Mouse (Mus musculus): ENCODE measurements around the gene Shc2. TPM values are rescaled to one million over a fixed set of nuclear protein-coding genes. Genes with fewer than 3 reads are reported as not detected.

The Shc2 gene
- polyA plus RNA-seq, 1 experiment from 2014 or later: 1.9 TPM

- no peak within 1 kb of the TSS for H3K27ac ChIP-seq (ENCODE audit: low read depth, low read length)
- 82% methylated on average over 5 of the region's 5 CpGs for WGBS
- H3K4me2 ChIP-seq (replicated peaks; ENCODE audit: low read depth): no peak within 1 kb of the TSS
- no peaks in the 10 kb centered on the region for H3K27me3 ChIP-seq (replicated peaks; ENCODE audit: control insufficient read depth, insufficient read depth, low read length)
- H3K4me1 ChIP-seq (replicated peaks; ENCODE audit: control insufficient read depth, insufficient read depth, low read length): no peaks in the 10 kb centered on the region
- H3K9ac ChIP-seq (ENCODE audit: low read depth, low read length): no peak within 1 kb of the TSS
- H3K4me3 ChIP-seq (ENCODE audit: low read depth, low read length): no peak within 1 kb of the TSS
- peak; percentile 41 for ATAC-seq
- TF ChIP-seq CTCF (IDR thresholded peaks at IDR 0.05; ENCODE audit: low read depth): no peak
- H3K36me3 ChIP-seq (ENCODE audit: control insufficient read depth, insufficient read depth): no peaks in the 10 kb centered on the region
- H3K9me3 ChIP-seq (ENCODE audit: control insufficient read depth): no peaks in the 10 kb centered on the region
These were observed 50.5 kb downstream of the Shc2 start, which contains the start of gene Theg for GRCm38 (mm10) chr10:79587061-79587751. Gene Theg, minus strand, starts transcription at chr10:79587331.

GRCm38 (mm10) chr10:79586243-79586642 lies 51.5 kb downstream of the Shc2 start:
- WGBS: 78% methylated on average over 8 of the region's 8 CpGs
- Histone ChIP-seq H3K4me1 (replicated peaks; ENCODE audit: control insufficient read depth, insufficient read depth, low read length) (no peaks in the 10 kb centered on the region), H3K4me2 (replicated peaks; ENCODE audit: low read depth) (no peak overlapping the region), H3K27ac (ENCODE audit: low read depth, low read length) (no peak overlapping the region), H3K27me3 (replicated peaks; ENCODE audit: control insufficient read depth, insufficient read depth, low read length) (no peaks in the 10 kb centered on the region), H3K9ac (ENCODE audit: low read depth, low read length) (no peak overlapping the region), H3K9me3 (ENCODE audit: control insufficient read depth) (no peaks in the 10 kb centered on the region), H3K4me3 (ENCODE audit: low read depth, low read length) (no peak overlapping the region), H3K36me3 (ENCODE audit: control insufficient read depth, insufficient read depth) (no peaks in the 10 kb centered on the region)
- no peak for ATAC-seq
- TF ChIP-seq CTCF (IDR thresholded peaks at IDR 0.05; ENCODE audit: low read depth): no peak

- Histone ChIP-seq H3K4me1 (replicated peaks; ENCODE audit: control insufficient read depth, insufficient read depth, low read length) (no peaks in the 10 kb centered on the region), H3K4me3 (ENCODE audit: low read depth, low read length) (no peak overlapping the region), H3K4me2 (replicated peaks; ENCODE audit: low read depth) (no peak overlapping the region), H3K27ac (ENCODE audit: low read depth, low read length) (no peak overlapping the region), H3K9ac (ENCODE audit: low read depth, low read length) (no peak overlapping the region), H3K36me3 (ENCODE audit: control insufficient read depth, insufficient read depth) (no peaks in the 10 kb centered on the region), H3K9me3 (ENCODE audit: control insufficient read depth) (no peaks in the 10 kb centered on the region), H3K27me3 (replicated peaks; ENCODE audit: control insufficient read depth, insufficient read depth, low read length) (no peaks in the 10 kb centered on the region)
- TF ChIP-seq CTCF (IDR thresholded peaks at IDR 0.05; ENCODE audit: low read depth): no peak
- WGBS: 100% methylated on average over 5 of the region's 5 CpGs
- ATAC-seq: no peak
These were observed 52.0 kb downstream of the Shc2 start for GRCm38 (mm10) chr10:79585723-79586122.

DNA sequence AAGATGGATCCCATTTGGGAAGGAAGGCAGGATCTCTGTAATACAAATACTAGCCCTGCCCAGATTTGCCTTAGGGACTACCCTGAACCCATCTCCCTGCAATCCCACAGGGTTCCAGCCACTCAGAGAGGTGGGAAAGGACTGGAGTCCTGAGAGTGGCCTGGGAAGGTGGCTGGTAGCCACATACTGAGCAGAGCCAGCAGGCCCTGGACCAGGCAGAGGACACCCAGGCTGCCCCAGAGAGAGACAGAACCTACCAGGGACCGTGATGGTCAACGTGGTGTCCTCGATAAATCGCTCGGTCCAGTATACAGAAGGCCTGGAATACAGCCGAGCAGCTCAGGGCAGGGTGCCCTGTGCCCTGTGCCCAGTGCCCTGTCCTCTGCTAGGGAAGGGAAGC lies 52.6 kb downstream of the Shc2 start:
- ATAC-seq: no peak
- TF ChIP-seq CTCF (IDR thresholded peaks at IDR 0.05; ENCODE audit: low read depth): no peak
- Histone ChIP-seq H3K4me2 (replicated peaks; ENCODE audit: low read depth) (no peak overlapping the region), H3K4me3 (ENCODE audit: low read depth, low read length) (no peak overlapping the region), H3K36me3 (ENCODE audit: control insufficient read depth, insufficient read depth) (no peaks in the 10 kb centered on the region), H3K27ac (ENCODE audit: low read depth, low read length) (no peak overlapping the region), H3K27me3 (replicated peaks; ENCODE audit: control insufficient read depth, insufficient read depth, low read length) (no peaks in the 10 kb centered on the region), H3K9ac (ENCODE audit: low read depth, low read length) (no peak overlapping the region), H3K4me1 (replicated peaks; ENCODE audit: control insufficient read depth, insufficient read depth, low read length) (no peaks in the 10 kb centered on the region), H3K9me3 (ENCODE audit: control insufficient read depth) (no peaks in the 10 kb centered on the region)
- 88% methylated on average over 6 of the region's 6 CpGs for WGBS

GRCm38 (mm10) chr10:79584426-79584825 lies 53.3 kb downstream of the Shc2 start:
- WGBS: 75% methylated on average over 9 of the region's 9 CpGs
- Histone ChIP-seq H3K4me3 (ENCODE audit: low read depth, low read length) (no peak overlapping the region), H3K27ac (ENCODE audit: low read depth, low read length) (no peak overlapping the region), H3K9ac (ENCODE audit: low read depth, low read length) (no peak overlapping the region), H3K4me1 (replicated peaks; ENCODE audit: control insufficient read depth, insufficient read depth, low read length) (no peaks in the 10 kb centered on the region), H3K4me2 (replicated peaks; ENCODE audit: low read depth) (no peak overlapping the region), H3K27me3 (replicated peaks; ENCODE audit: control insufficient read depth, insufficient read depth, low read length) (no peaks in the 10 kb centered on the region), H3K9me3 (ENCODE audit: control insufficient read depth) (no peaks in the 10 kb centered on the region), H3K36me3 (ENCODE audit: control insufficient read depth, insufficient read depth) (no peaks in the 10 kb centered on the region)
- no peak for TF ChIP-seq CTCF (IDR thresholded peaks at IDR 0.05; ENCODE audit: low read depth)
- no peak for ATAC-seq

DNA sequence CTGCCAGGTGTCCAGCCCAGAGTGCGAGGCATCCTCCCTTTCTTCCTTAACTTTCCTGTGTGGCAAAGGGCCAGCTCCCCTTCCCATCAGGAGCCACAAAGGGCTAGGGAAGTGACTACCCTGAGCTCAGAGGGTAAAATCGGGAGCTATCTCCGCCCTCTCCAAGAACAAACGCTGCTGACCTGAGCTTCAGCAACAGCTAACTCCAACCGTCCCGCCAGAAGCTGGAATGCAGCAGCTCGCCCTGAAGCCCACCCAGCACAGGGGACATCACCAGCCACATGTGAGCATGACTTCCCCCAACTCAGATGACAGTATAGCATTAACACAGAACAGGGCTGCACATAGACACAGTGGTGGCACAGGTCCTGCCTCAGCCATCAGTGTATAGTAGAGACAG lies 53.7 kb downstream of the Shc2 start:
- H3K27me3 ChIP-seq (replicated peaks; ENCODE audit: control insufficient read depth, insufficient read depth, low read length): no peaks in the 10 kb centered on the region
- H3K36me3 ChIP-seq (ENCODE audit: control insufficient read depth, insufficient read depth): no peaks in the 10 kb centered on the region
- H3K4me1 ChIP-seq (replicated peaks; ENCODE audit: control insufficient read depth, insufficient read depth, low read length): no peaks in the 10 kb centered on the region
- no peak overlapping the region for H3K9ac ChIP-seq (ENCODE audit: low read depth, low read length)
- H3K4me2 ChIP-seq (replicated peaks; ENCODE audit: low read depth): no peak overlapping the region
- TF ChIP-seq CTCF (IDR thresholded peaks at IDR 0.05; ENCODE audit: low read depth): no peak
- no peak for ATAC-seq
- 48% methylated on average over 7 of the region's 7 CpGs for WGBS
- H3K27ac ChIP-seq (ENCODE audit: low read depth, low read length): no peak overlapping the region
- H3K4me3 ChIP-seq (ENCODE audit: low read depth, low read length): no peak overlapping the region
- no peaks in the 10 kb centered on the region for H3K9me3 ChIP-seq (ENCODE audit: control insufficient read depth)

Data from intestine, postnatal 0 days (tissue).